Mouse (Mus musculus) spleen, postnatal 36 days (tissue): ENCODE data around the gene 4931406P16Rik.

Experiments
- DNase-seq, 2 experiments: peaks; one replicate each; pipeline ENCODE4 v3.0.0; 2022; ENCODE audit warnings: low spot score in 2 of 2, mixed read lengths in 1 of 2

The 4931406P16Rik gene

GRCm38 (mm10) chr7:34312786-34313442 lies 437 bp downstream of the 4931406P16Rik start:
- DNase-seq: peak; percentile 52 to 68

- no peak for DNase-seq
Observed at GRCm38 (mm10) chr7:34309186-34309764, 4.1 kb downstream of the 4931406P16Rik start.

GRCm38 (mm10) chr7:34308586-34308985 lies 4.8 kb downstream of the 4931406P16Rik start:
- DNase-seq: no peak

GRCm38 (mm10) chr7:34305454-34305853 lies 7.9 kb downstream of the 4931406P16Rik start:
- DNase-seq: no peak

GRCm38 (mm10) chr7:34302651-34303050 lies 10.7 kb downstream of the 4931406P16Rik start:
- DNase-seq: no peak

- DNase-seq: peak; percentile 13 to 16
Observed at GRCm38 (mm10) chr7:34301952-34302351, 11.4 kb downstream of the 4931406P16Rik start.

GRCm38 (mm10) chr7:34298818-34299217 lies 14.5 kb downstream of the 4931406P16Rik start:
- no peak for DNase-seq

GRCm38 (mm10) chr7:34296124-34296523 lies 17.2 kb downstream of the 4931406P16Rik start:
- DNase-seq: no peak

GRCm38 (mm10) chr7:34292633-34293032 lies 20.7 kb downstream of the 4931406P16Rik start:
- no peak for DNase-seq

- no peak for DNase-seq
Observed at GRCm38 (mm10) chr7:34291265-34291664, 22.1 kb downstream of the 4931406P16Rik start.

- DNase-seq: no peak
Observed at GRCm38 (mm10) chr7:34290450-34291151, 22.8 kb downstream of the 4931406P16Rik start.

- DNase-seq: no peak
Observed at GRCm38 (mm10) chr7:34277656-34278055, 35.7 kb downstream of the 4931406P16Rik start.

GRCm38 (mm10) chr7:34276066-34276465 lies 37.3 kb downstream of the 4931406P16Rik start:
- no peak for DNase-seq

GRCm38 (mm10) chr7:34272465-34272864 lies 40.9 kb downstream of the 4931406P16Rik start:
- peak; percentile 4 to 17 for DNase-seq

GRCm38 (mm10) chr7:34268463-34268862 lies 44.9 kb downstream of the 4931406P16Rik start:
- DNase-seq: no peak

- DNase-seq: no peak
Observed at GRCm38 (mm10) chr7:34266421-34266820, 46.9 kb downstream of the 4931406P16Rik start.

- DNase-seq: peak; percentile 54 to 55
Observed at GRCm38 (mm10) chr7:34265876-34266346, 47.4 kb downstream of the 4931406P16Rik start.

- DNase-seq: no peak
Observed at GRCm38 (mm10) chr7:34263437-34263836, 49.9 kb downstream of the 4931406P16Rik start.

- DNase-seq: no peak
Observed at GRCm38 (mm10) chr7:34258407-34258806, 54.9 kb downstream of the 4931406P16Rik start.

- no peak for DNase-seq
Observed at GRCm38 (mm10) chr7:34257279-34257678, 56.1 kb downstream of the 4931406P16Rik start.

GRCm38 (mm10) chr7:34255916-34256315 lies 57.4 kb downstream of the 4931406P16Rik start:
- no peak for DNase-seq

- no peak for DNase-seq
Observed at GRCm38 (mm10) chr7:34255137-34255536, 58.2 kb downstream of the 4931406P16Rik start.

- DNase-seq: no peak
Observed at GRCm38 (mm10) chr7:34252030-34252429, 61.3 kb downstream of the 4931406P16Rik start.
